Mouse (Mus musculus) embryonic fibroblast, embryonic 13.5 days (primary cell): ENCODE results near the gene Hacl1.

Experiments
- CTCF ChIP-seq: IDR thresholded peaks from 2 replicates; pipeline ENCODE4 v1.5.1; 2011; ENCODE audit warnings: mild to moderate bottlenecking, control low read depth, low read length, moderate library complexity, borderline replicate concordance; ENCODE audit not compliant: insufficient read depth
- POLR2A ChIP-seq: IDR thresholded peaks from 2 replicates; pipeline ENCODE4 v1.6.1; 2011; ENCODE audit warnings: low read depth, mild to moderate bottlenecking, control low read depth, low read length, moderate library complexity

- TF ChIP-seq POLR2A (no peak), CTCF (no peak)
Measured at GRCm38 (mm10) chr14:31683610-31684009, 42.5 kb upstream of the Hacl1 start.
